Mouse (Mus musculus) heart, embryonic 11.5 days (tissue): ENCODE results near the gene Arpc4. TPM values are rescaled to one million over a fixed set of nuclear protein-coding genes. Genes with fewer than 3 reads are reported as not detected.

Source experiments
- ATAC-seq: fragments of 200-750 bp; cut with Nextera tagmentation; replicated peaks from 2 replicates; pipeline ENCODE4 v1.8.0; 2017; ENCODE audit warnings: moderate library complexity; ENCODE audit not compliant: insufficient number of reproducible peaks, low FRiP score, low TSS enrichment
- H3K27ac ChIP-seq: fragments of 300-500 bp; sonication (generic); 2 replicates; pipeline ENCODE4 v1.5.1; 2014; ENCODE audit warnings: mild to moderate bottlenecking, low read depth, low read length
- H3K27me3 ChIP-seq: fragments of 300-500 bp; sonication (generic); 2 replicates; pipeline ENCODE4 v1.6.1; 2014; ENCODE audit warnings: mild to moderate bottlenecking, low read length, mixed read lengths; ENCODE audit not compliant: control insufficient read depth, insufficient read depth
- H3K36me3 ChIP-seq: fragments of 300-500 bp; sonication (generic); 2 replicates; pipeline ENCODE4 v1.6.1; 2014; ENCODE audit warnings: mild to moderate bottlenecking, low read length, moderate library complexity, mixed read lengths; ENCODE audit not compliant: control insufficient read depth, insufficient read depth
- H3K4me1 ChIP-seq: fragments of 300-500 bp; sonication (generic); 2 replicates; pipeline ENCODE4 v1.6.1; 2014; ENCODE audit warnings: low read length; ENCODE audit not compliant: control insufficient read depth, insufficient read depth
- H3K4me2 ChIP-seq: fragments of 300-500 bp; sonication (generic); 2 replicates; pipeline ENCODE4 v1.6.1; 2014; ENCODE audit warnings: mild to moderate bottlenecking, moderate library complexity
- H3K4me3 ChIP-seq: fragments of 300-500 bp; sonication (generic); 2 replicates; pipeline ENCODE4 v1.5.1; 2014; ENCODE audit warnings: low read depth, low read length
- H3K9ac ChIP-seq: fragments of 300-500 bp; sonication (generic); 2 replicates; pipeline ENCODE4 v1.6.1; 2014; ENCODE audit warnings: mild to moderate bottlenecking, low read depth, low read length, moderate library complexity
- H3K9me3 ChIP-seq: fragments of 300-500 bp; sonication (generic); replicated peaks from 2 replicates; pipeline ENCODE4 v1.6.1; 2016; ENCODE audit warnings: low read length; ENCODE audit not compliant: control insufficient read depth
- WGBS: fragments of 180-500 bp; shearing (Covaris S2); extraction: QIAGEN DNeasy Blood & Tissue Kit; methylation state at CpG from one replicate; pipeline ENCODE4 v1.1.7; 2014; ENCODE audit not compliant: insufficient replicate concordance; 5-methylcytosine and 5-hydroxymethylcytosine counted together
- polyA plus RNA-seq: library from polyadenylated mRNA; unstranded; fragments of >200 nt; fragmentation: Nextera tagmentation; extraction: Ambion mirVana; gene quantifications from 2 replicates; pipeline ENCODE4 v1.2.1, GENCODE M21; 2014

Arpc4 gene
- polyA plus RNA-seq, 1 experiment from 2014 or later = 166 TPM

- no peak overlapping the region for H3K4me3 ChIP-seq
- ATAC-seq = no peak
- no peak overlapping the region for H3K9ac ChIP-seq
- 87% methylated on average over 20 of the region's 20 CpGs for WGBS
- H3K4me2 ChIP-seq = no peak overlapping the region
- no peak overlapping the region for H3K27ac ChIP-seq
- H3K36me3 ChIP-seq = peaks cover 18% of the 10 kb centered on the region
- H3K27me3 ChIP-seq = no peaks in the 10 kb centered on the region
- no peaks in the 10 kb centered on the region for H3K4me1 ChIP-seq
- H3K9me3 ChIP-seq = no peaks in the 10 kb centered on the region
Observed at GRCm38 (mm10) chr6:113370194-113370929, 7.6 kb upstream of the Arpc4 start.

GRCm38 (mm10) chr6:113373491-113373890 is 4.4 kb upstream of the Arpc4 start:
- Histone ChIP-seq H3K9ac (no peak overlapping the region), H3K4me1 (0 out of 2 replicates have a peak, but pooled peaks cover 3% of the 10 kb centered on the region), H3K27ac (no peak overlapping the region), H3K4me3 (no peak overlapping the region), H3K4me2 (no peak overlapping the region), H3K36me3 (peaks cover 18% of the 10 kb centered on the region), H3K27me3 (no peaks in the 10 kb centered on the region), H3K9me3 (no peaks in the 10 kb centered on the region)
- no peak for ATAC-seq
- 79% methylated on average over 4 of the region's 4 CpGs for WGBS

DNA sequence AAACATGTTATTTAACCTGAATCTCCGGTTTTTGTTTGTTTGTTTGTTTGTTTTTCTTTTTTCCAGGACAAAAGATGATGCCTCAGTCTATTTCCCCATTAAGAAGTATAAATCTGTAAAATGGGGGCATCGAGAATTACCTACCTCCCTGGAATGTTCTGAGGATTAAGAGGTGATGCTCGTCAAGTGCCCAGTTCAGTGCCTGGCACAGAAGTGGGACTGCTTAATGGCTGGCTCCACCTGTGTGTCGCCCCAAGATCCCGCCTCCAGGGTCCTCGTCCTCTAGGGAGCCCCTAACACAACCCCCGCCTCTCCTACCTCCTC is 781 bp upstream of the Arpc4 start:
- Histone ChIP-seq H3K4me3 (peak overlapping the region; percentile 99), H3K27ac (peak overlapping the region; percentile 95), H3K9me3 (no peaks in the 10 kb centered on the region), H3K4me2 (peak overlapping the region; percentile 97), H3K9ac (peak overlapping the region; percentile 96), H3K4me1 (peaks cover 12% of the 10 kb centered on the region), H3K36me3 (peaks cover 12% of the 10 kb centered on the region), H3K27me3 (no peaks in the 10 kb centered on the region)
- 9% methylated on average over 7 of the region's 7 CpGs for WGBS
- no peak for ATAC-seq

- H3K36me3 ChIP-seq = peaks cover 25% of the 10 kb centered on the region
- no peak for ATAC-seq
- H3K9me3 ChIP-seq = no peaks in the 10 kb centered on the region
- H3K27ac ChIP-seq = no peak overlapping the region
- no peaks in the 10 kb centered on the region for H3K27me3 ChIP-seq
- peaks cover 12% of the 10 kb centered on the region for H3K4me1 ChIP-seq
- peak overlapping the region; percentile 99 for H3K4me3 ChIP-seq
- H3K9ac ChIP-seq = peak overlapping the region; percentile 96; the same call in 1 of the 2 replicates
- 75% methylated on average over 6 of the region's 6 CpGs for whole genome bisulfite sequencing
- H3K4me2 ChIP-seq = peak overlapping the region; percentile 97
Observed at GRCm38 (mm10) chr6:113379246-113379645, 1.3 kb downstream of the Arpc4 start.

- WGBS = 84% methylated on average over 11 of the region's 11 CpGs
- no peak overlapping the region for H3K4me3 ChIP-seq
- no peak for ATAC-seq
Observed at GRCm38 (mm10) chr6:113380480-113380879, 2.6 kb downstream of the Arpc4 start.

DNA sequence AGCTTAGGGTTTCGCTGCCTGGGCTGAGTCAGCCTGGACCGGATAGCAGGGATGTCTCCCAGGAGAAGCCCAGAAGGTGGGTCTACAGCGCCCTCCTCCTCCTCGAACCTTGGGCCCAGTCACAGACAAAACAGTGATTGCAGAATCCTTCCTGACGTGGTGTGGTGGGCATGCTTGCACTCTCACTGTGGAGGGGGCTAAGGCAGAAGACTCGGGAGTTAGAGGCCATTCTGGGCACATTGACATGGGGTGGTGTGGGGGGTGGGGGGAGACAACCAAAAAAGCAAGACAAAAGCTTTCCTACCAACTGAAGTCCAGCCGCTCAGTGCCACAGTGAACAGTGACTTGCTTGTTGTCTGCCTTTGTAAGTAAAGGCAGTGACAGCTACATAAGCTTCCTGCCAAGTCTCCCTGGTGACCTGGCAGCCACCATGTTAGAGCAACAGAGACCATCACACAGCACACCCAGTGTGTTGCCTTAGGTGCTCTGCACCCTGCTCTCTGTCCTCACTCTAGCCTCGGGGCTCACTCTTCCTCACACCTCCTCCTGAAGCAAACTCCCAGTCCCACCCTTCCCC is 6.5 kb downstream of the Arpc4 start:
- H3K9me3 ChIP-seq = no peaks in the 10 kb centered on the region
- no peak overlapping the region for H3K9ac ChIP-seq
- 92% methylated on average over 8 of the region's 8 CpGs for whole genome bisulfite sequencing
- H3K36me3 ChIP-seq = peaks cover 51% of the 10 kb centered on the region
- H3K27ac ChIP-seq = no peak overlapping the region
- H3K27me3 ChIP-seq = no peaks in the 10 kb centered on the region
- ATAC-seq = no peak
- H3K4me2 ChIP-seq = no peak overlapping the region
- peaks cover under 1% of the 10 kb centered on the region for H3K4me1 ChIP-seq
- no peak overlapping the region for H3K4me3 ChIP-seq

More at GRCm38 (mm10) chr6:113380480-113380879, 2.6 kb downstream of the Arpc4 start:
- H3K27me3 ChIP-seq = no peaks in the 10 kb centered on the region
- no peak overlapping the region for H3K27ac ChIP-seq
- H3K9ac ChIP-seq = no peak overlapping the region
- H3K4me1 ChIP-seq = peaks cover 12% of the 10 kb centered on the region
- peaks cover 34% of the 10 kb centered on the region for H3K36me3 ChIP-seq
- no peak overlapping the region for H3K4me2 ChIP-seq
- no peaks in the 10 kb centered on the region for H3K9me3 ChIP-seq

DNA sequence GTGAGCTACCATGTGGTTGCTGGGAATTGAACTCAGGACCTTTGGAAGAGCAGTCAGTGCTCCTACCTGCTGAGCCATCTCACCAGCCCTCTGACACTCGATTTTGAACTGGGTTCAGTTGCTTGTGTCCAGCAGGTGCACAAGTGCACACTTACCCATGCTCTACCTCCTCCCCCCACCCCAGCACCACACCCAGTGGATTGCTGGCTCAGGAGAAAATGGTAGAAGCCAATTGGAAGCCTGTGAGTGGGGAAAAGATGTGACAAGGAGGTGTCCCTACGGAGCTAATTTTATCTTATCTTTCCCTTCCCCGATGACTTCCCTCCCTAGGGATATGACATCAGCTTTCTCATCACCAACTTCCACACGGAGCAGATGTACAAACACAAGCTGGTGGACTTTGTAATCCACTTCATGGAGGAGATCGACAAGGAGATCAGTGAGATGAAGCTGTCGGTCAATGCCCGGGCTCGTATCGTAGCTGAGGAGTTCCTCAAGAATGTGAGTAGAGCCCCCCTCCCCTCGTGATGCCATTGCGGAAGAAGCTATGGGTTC is 7.3 kb downstream of the Arpc4 start:
- ATAC-seq = no peak
- Histone ChIP-seq H3K4me1 (no peaks in the 10 kb centered on the region), H3K9ac (no peak overlapping the region), H3K27me3 (no peaks in the 10 kb centered on the region), H3K27ac (no peak overlapping the region), H3K4me3 (no peak overlapping the region), H3K9me3 (no peaks in the 10 kb centered on the region), H3K4me2 (no peak overlapping the region), H3K36me3 (peaks cover 54% of the 10 kb centered on the region)
- 66% methylated on average over 11 of the region's 11 CpGs for WGBS

GRCm38 (mm10) chr6:113386025-113386424 is 8.1 kb downstream of the Arpc4 start:
- Histone ChIP-seq H3K27me3 (no peaks in the 10 kb centered on the region), H3K4me3 (no peak overlapping the region), H3K9ac (no peak overlapping the region), H3K36me3 (peaks cover 54% of the 10 kb centered on the region), H3K4me1 (no peaks in the 10 kb centered on the region), H3K9me3 (no peaks in the 10 kb centered on the region), H3K27ac (no peak overlapping the region), H3K4me2 (no peak overlapping the region)
- no peak for ATAC-seq
- 87% methylated on average over 3 of the region's 3 CpGs for WGBS
